Mouse (Mus musculus) CH12.LX (cell line): ENCODE results near the gene Lmntd2. TPM values are rescaled to one million over a fixed set of nuclear protein-coding genes. Genes with fewer than 3 reads are reported as not detected.

ENCODE experiments used
- DNase-seq: peaks from one replicate; pipeline ENCODE4 v3.0.0-alpha.2; 2013; ENCODE audit errors: extremely low read depth
- H3K27ac ChIP-seq: 2 replicates; pipeline ENCODE4 v1.5.1; 2012; ENCODE audit warnings: low read depth, mild to moderate bottlenecking, control low read depth, moderate library complexity; ENCODE audit not compliant: insufficient read depth
- H3K27me3 ChIP-seq: replicated peaks from 2 replicates; pipeline ENCODE3; 2012; ENCODE audit warnings: inconsistent platforms
- H3K36me3 ChIP-seq, 2 experiments: replicated peaks in 1 of 2; 2 replicates each; pipeline versions ENCODE3 to v1.6.1; 2012; ENCODE audit warnings: inconsistent platforms in 1 of 2, low read length in 1 of 2, mild to moderate bottlenecking in 1 of 2, mixed read lengths in 1 of 2, moderate library complexity in 1 of 2; ENCODE audit not compliant: control insufficient read depth in 1 of 2, insufficient read depth in 1 of 2
- H3K4me1 ChIP-seq, 2 experiments: 2 replicates each; pipeline ENCODE4 v1.6.1; 2012; ENCODE audit warnings: inconsistent platforms in 1 of 2, moderate library complexity in 1 of 2; ENCODE audit not compliant: insufficient read depth in 2 of 2, control insufficient read depth in 1 of 2
- H3K4me2 ChIP-seq: 2 replicates; pipeline ENCODE4 v1.6.1; 2012; ENCODE audit warnings: low read depth, mild to moderate bottlenecking, control low read depth; ENCODE audit not compliant: poor library complexity, insufficient read depth, severe bottlenecking
- H3K4me3 ChIP-seq, 3 experiments: fragments of 150-350 bp in 1 of 3; sonication (generic) in 1 of 3; replicated peaks in 1 of 3; 2 replicates each; pipeline versions ENCODE3 to v1.5.1; 2011 to 2012; ENCODE audit warnings: low read depth in 2 of 3, low read length in 2 of 3, mild to moderate bottlenecking in 2 of 3, moderate library complexity in 2 of 3, control low read depth in 1 of 3, improper control_type of control experiment in 1 of 3, inconsistent platforms in 1 of 3, mixed read lengths in 1 of 3; ENCODE audit not compliant: poor library complexity in 1 of 3
- H3K79me2 ChIP-seq: replicated peaks from 2 replicates; pipeline ENCODE4 v1.6.1; 2012; ENCODE audit warnings: mild to moderate bottlenecking, moderate library complexity; ENCODE audit not compliant: control insufficient read depth, poor library complexity, insufficient read depth, severe bottlenecking; ENCODE audit errors: extremely low read depth
- H3K9ac ChIP-seq: 2 replicates; pipeline ENCODE4 v1.6.1; 2012; ENCODE audit warnings: low read depth, mild to moderate bottlenecking, control low read depth, moderate library complexity; ENCODE audit not compliant: insufficient read depth
- H3K9me3 ChIP-seq: replicated peaks from 2 replicates; pipeline ENCODE3; 2012; ENCODE audit warnings: low read length, inconsistent platforms, mixed read lengths
- CHD1 ChIP-seq: IDR thresholded peaks from 2 replicates; pipeline ENCODE4 v1.6.1; 2012; ENCODE audit warnings: low read depth, low read length, improper control_type of control experiment, inconsistent platforms
- CHD2 ChIP-seq: IDR thresholded peaks from 2 replicates; pipeline ENCODE4 v1.6.1; 2011; ENCODE audit warnings: low read length, improper control_type of control experiment
- E2F4 ChIP-seq: IDR thresholded peaks from 2 replicates; pipeline ENCODE4 v1.6.1; 2011; ENCODE audit warnings: low read depth, low read length, improper control_type of control experiment; ENCODE audit not compliant: insufficient replicate concordance
- ELF1 ChIP-seq: IDR thresholded peaks from 2 replicates; pipeline ENCODE4 v1.6.1; 2014; ENCODE audit warnings: low read depth, mild to moderate bottlenecking, inconsistent platforms, low read length, improper control_type of control experiment
- EP300 ChIP-seq: IDR thresholded peaks from 2 replicates; pipeline ENCODE4 v1.6.1; 2011; ENCODE audit warnings: low read length, improper control_type of control experiment
- GABPA ChIP-seq: IDR thresholded peaks from 2 replicates; pipeline ENCODE4 v1.6.1; 2012; ENCODE audit warnings: low read depth, low read length, improper control_type of control experiment, inconsistent platforms; ENCODE audit not compliant: insufficient replicate concordance
- JUN ChIP-seq: IDR thresholded peaks from 2 replicates; pipeline ENCODE4 v1.6.1; 2011; ENCODE audit warnings: low read depth, mild to moderate bottlenecking, low read length, improper control_type of control experiment, moderate library complexity; ENCODE audit not compliant: insufficient read depth
- JUND ChIP-seq: conservative IDR thresholded peaks from 2 replicates; pipeline ENCODE4 v1.6.1; 2011; ENCODE audit warnings: low read depth, low read length, improper control_type of control experiment
- MAZ ChIP-seq: IDR thresholded peaks from 2 replicates; pipeline ENCODE4 v1.6.1; 2012; ENCODE audit warnings: low read depth, mild to moderate bottlenecking, inconsistent platforms, low read length, improper control_type of control experiment, moderate library complexity
- MYC ChIP-seq: IDR thresholded peaks from 2 replicates; pipeline ENCODE4 v1.6.1; 2011; ENCODE audit warnings: low read depth, mild to moderate bottlenecking, improper control_type of control experiment, low read length
- NRF1 ChIP-seq: IDR thresholded peaks from 2 replicates; pipeline ENCODE4 v1.6.1; 2014; ENCODE audit warnings: low read depth, mild to moderate bottlenecking, inconsistent platforms, low read length, improper control_type of control experiment, moderate library complexity
- RAD21 ChIP-seq: IDR thresholded peaks from 2 replicates; pipeline ENCODE4 v1.6.1; 2011; ENCODE audit warnings: low read depth, mild to moderate bottlenecking, low read length, improper control_type of control experiment, moderate library complexity
- RCOR1 ChIP-seq: conservative IDR thresholded peaks from 2 replicates; pipeline ENCODE4 v1.6.1; 2012; ENCODE audit warnings: low read depth, mild to moderate bottlenecking, inconsistent platforms, low read length, improper control_type of control experiment
- SMC3 ChIP-seq: IDR thresholded peaks from 2 replicates; pipeline ENCODE4 v1.6.1; 2011; ENCODE audit warnings: low read depth, low read length, improper control_type of control experiment
- TBP ChIP-seq: conservative IDR thresholded peaks from 2 replicates; pipeline ENCODE4 v1.6.1; 2011; ENCODE audit warnings: low read depth, low read length, improper control_type of control experiment
- TCF12 ChIP-seq: IDR thresholded peaks from 2 replicates; pipeline ENCODE4 v1.6.1; 2014; ENCODE audit warnings: low read depth, mild to moderate bottlenecking, inconsistent platforms, low read length, improper control_type of control experiment
- UBTF ChIP-seq: IDR thresholded peaks from 2 replicates; pipeline ENCODE4 v1.6.1; 2012; ENCODE audit warnings: low read depth, mild to moderate bottlenecking, inconsistent platforms, low read length, improper control_type of control experiment, moderate library complexity
- ZC3H11A ChIP-seq: IDR thresholded peaks from 2 replicates; pipeline ENCODE4 v1.6.1; 2012; ENCODE audit warnings: low read depth, mild to moderate bottlenecking, inconsistent platforms, low read length, improper control_type of control experiment
- ZKSCAN1 ChIP-seq: IDR thresholded peaks from 2 replicates; pipeline ENCODE4 v1.6.1; 2012; ENCODE audit warnings: low read depth, inconsistent platforms, low read length, improper control_type of control experiment, borderline replicate concordance
- ZMIZ1 ChIP-seq: IDR thresholded peaks from 2 replicates; pipeline ENCODE4 v1.6.1; 2012; ENCODE audit warnings: low read depth, mild to moderate bottlenecking, inconsistent platforms, low read length, improper control_type of control experiment
- dilution Hi-C: fragments of 300-500 bp; cut with MboI; formaldehyde crosslinking; loops from 2 replicates; pipeline ENCODE4 v1.14.3; 2020; ENCODE audit warnings: low sequenced_read_pairs; ENCODE audit not compliant: extremely low pct_unique_long_range_greater_than_20kb, extremely low pct_ligation_motif_present
- in situ Hi-C: fragments of 300-500 bp; cut with MboI; formaldehyde crosslinking; loops from 3 replicates; pipeline ENCODE4 v1.14.3; 2019; ENCODE audit warnings: low sequenced_read_pairs, low pct_ligation_motif_present, low pct_unique_long_range_greater_than_20kb, mixed read lengths
- polyA plus RNA-seq: library from polyadenylated mRNA; unstranded; fragments of >175 nt; gene quantifications from 2 replicates; pipeline ENCODE4 v1.2.1, GENCODE M21; 2012; ENCODE audit warnings: low read depth; ENCODE audit not compliant: insufficient read length
- total RNA-seq, 2 experiments: library from RNA; depleted of rRNA; stranded (reverse); fragments of 300-350 nt in 1 of 2; fragments of >200 nt in 1 of 2; gene quantifications; 2 replicates each; pipeline ENCODE4 v1.2.3; 2012 to 2014

Lmntd2 gene
- total and polyA plus RNA-seq, 3 experiments, result 0.89 to 1.1 (median 0.97) TPM

- dilution Hi-C loops, result no loop called here
- peak overlapping the region; percentile 40; the same call in 1 of the 2 replicates for H3K4me2 ChIP-seq
- H3K4me1 ChIP-seq, result peaks cover 27 to 49% of the 10 kb centered on the region in 2 experiments
- in situ Hi-C loops, result no loop called here
- peak overlapping the region in 1 of 3 experiments; percentile 29 for H3K4me3 ChIP-seq
- no peak for DNase-seq
- no peaks in the 10 kb centered on the region for H3K9me3 ChIP-seq
- H3K27me3 ChIP-seq, result no peaks in the 10 kb centered on the region
- H3K36me3 ChIP-seq, result peaks cover 46 to 73% of the 10 kb centered on the region in 2 experiments
- no peak overlapping the region; the same call in 1 of the 2 replicates for H3K9ac ChIP-seq
- no peak for TF ChIP-seq GABPA
- TF ChIP-seq RCOR1, result no peak
- TF ChIP-seq CHD2, result no peak
- TF ChIP-seq NRF1, result no peak
- no peak for TF ChIP-seq ZC3H11A
- TF ChIP-seq JUN, result no peak
- no peak for TF ChIP-seq RAD21
- TF ChIP-seq E2F4, result no peak
- no peak for TF ChIP-seq CHD1
- TF ChIP-seq EP300, result no peak
- TF ChIP-seq JUND, result no peak
- TF ChIP-seq MYC, result no peak
- TF ChIP-seq ELF1, result no peak
- TF ChIP-seq TCF12, result no peak
- no peak for TF ChIP-seq TBP
- TF ChIP-seq SMC3, result no peak
- TF ChIP-seq ZKSCAN1, result no peak
- no peak for TF ChIP-seq UBTF
- TF ChIP-seq ZMIZ1, result no peak
- TF ChIP-seq MAZ, result no peak
- peaks cover 11% of the 10 kb centered on the region for H3K79me2 ChIP-seq
- peak overlapping the region; percentile 94 for H3K27ac ChIP-seq
These were observed 49.5 kb downstream of the Lmntd2 start for GRCm38 (mm10) chr7:141164397-141164796.

Other genes starting within 250 kb of the Lmntd2 start
Only the 20 nearest of the 29 such genes appear.
- not detected in 2 replicates for gene Ifitm6, start 196.2 kb downstream of the Lmntd2 start, total RNA-seq (2012; rRNA removed)
- not detected in 2 replicates for gene Ifitm6, start 196.2 kb downstream of the Lmntd2 start, total RNA-seq (2014; rRNA removed)
- not detected in 2 replicates for gene Ifitm6, start 196.2 kb downstream of the Lmntd2 start, polyA plus RNA-seq
- not detected in 2 replicates for gene Gm17387, start 184.9 kb downstream of the Lmntd2 start, total RNA-seq (2012; rRNA removed)
- gene Gm17387, start 184.9 kb downstream of the Lmntd2 start, total RNA-seq (2014; rRNA removed), result not detected in 2 replicates
- gene Gm17387, start 184.9 kb downstream of the Lmntd2 start, polyA plus RNA-seq, result not detected in 2 replicates
- 11.2 and 13.1 TPM in 2 replicates for gene B4galnt4, start 153.0 kb downstream of the Lmntd2 start, total RNA-seq (2012; rRNA removed)
- gene B4galnt4, start 153.0 kb downstream of the Lmntd2 start, total RNA-seq (2014; rRNA removed), result 0.70 and 0.91 TPM in 2 replicates
- gene B4galnt4, start 153.0 kb downstream of the Lmntd2 start, polyA plus RNA-seq, result 2.9 TPM in 2 replicates
- gene Pkp3, start 135.9 kb downstream of the Lmntd2 start, total RNA-seq (2012; rRNA removed), result 52.8 and 63.1 TPM in 2 replicates
- gene Pkp3, start 135.9 kb downstream of the Lmntd2 start, total RNA-seq (2014; rRNA removed), result 23.9 and 25.3 TPM in 2 replicates
- gene Pkp3, start 135.9 kb downstream of the Lmntd2 start, polyA plus RNA-seq, result 37.8 and 38.0 TPM in 2 replicates
- gene Sigirr, start 113.5 kb downstream of the Lmntd2 start, total RNA-seq (2012; rRNA removed), result 12.9 and 19.2 TPM in 2 replicates
- gene Sigirr, start 113.5 kb downstream of the Lmntd2 start, total RNA-seq (2014; rRNA removed), result 13.2 and 15.6 TPM in 2 replicates
- 15.2 and 16.1 TPM in 2 replicates for gene Sigirr, start 113.5 kb downstream of the Lmntd2 start, polyA plus RNA-seq
- 0.04 TPM in 2 replicates for gene Ano9, start 96.3 kb downstream of the Lmntd2 start, total RNA-seq (2012; rRNA removed)
- not detected in 2 replicates for gene Ano9, start 96.3 kb downstream of the Lmntd2 start, total RNA-seq (2014; rRNA removed)
- not detected in 2 replicates for gene Ano9, start 96.3 kb downstream of the Lmntd2 start, polyA plus RNA-seq
- 10.6 and 12.0 TPM in 2 replicates for gene Ptdss2, start 91.7 kb downstream of the Lmntd2 start, total RNA-seq (2012; rRNA removed)
- 2.5 and 2.9 TPM in 2 replicates for gene Ptdss2, start 91.7 kb downstream of the Lmntd2 start, total RNA-seq (2014; rRNA removed)
- 22.9 and 33.5 TPM in 2 replicates for gene Ptdss2, start 91.7 kb downstream of the Lmntd2 start, polyA plus RNA-seq
- 133 and 137 TPM in 2 replicates for gene Rnh1, start 41.2 kb downstream of the Lmntd2 start, total RNA-seq (2012; rRNA removed)
- 84.7 and 91.0 TPM in 2 replicates for gene Rnh1, start 41.2 kb downstream of the Lmntd2 start, total RNA-seq (2014; rRNA removed)
- 95.5 and 103 TPM in 2 replicates for gene Rnh1, start 41.2 kb downstream of the Lmntd2 start, polyA plus RNA-seq
- gene Hras, start 20.1 kb downstream of the Lmntd2 start, total RNA-seq (2012; rRNA removed), result 82.0 and 106 TPM in 2 replicates
- gene Hras, start 20.1 kb downstream of the Lmntd2 start, total RNA-seq (2014; rRNA removed), result 43.6 and 48.9 TPM in 2 replicates
- 71.3 and 86.3 TPM in 2 replicates for gene Hras, start 20.1 kb downstream of the Lmntd2 start, polyA plus RNA-seq
- 0.92 and 0.93 TPM in 2 replicates for gene Lrrc56, start 19.9 kb downstream of the Lmntd2 start, total RNA-seq (2012; rRNA removed)
- gene Lrrc56, start 19.9 kb downstream of the Lmntd2 start, total RNA-seq (2014; rRNA removed), result 0.46 and 0.89 TPM in 2 replicates
- gene Lrrc56, start 19.9 kb downstream of the Lmntd2 start, polyA plus RNA-seq, result 1.0 and 1.4 TPM in 2 replicates
- 9.4 and 11.6 TPM in 2 replicates for gene Rassf7, start 1.8 kb upstream of the Lmntd2 start, total RNA-seq (2012; rRNA removed)
- gene Rassf7, start 1.8 kb upstream of the Lmntd2 start, total RNA-seq (2014; rRNA removed), result 6.7 and 8.1 TPM in 2 replicates
- 4.1 and 4.6 TPM in 2 replicates for gene Rassf7, start 1.8 kb upstream of the Lmntd2 start, polyA plus RNA-seq
- 51.7 and 52.5 TPM in 2 replicates for gene Phrf1, start 14.7 kb upstream of the Lmntd2 start, total RNA-seq (2012; rRNA removed)
- gene Phrf1, start 14.7 kb upstream of the Lmntd2 start, total RNA-seq (2014; rRNA removed), result 21.8 and 22.4 TPM in 2 replicates
- 59.2 and 67.0 TPM in 2 replicates for gene Phrf1, start 14.7 kb upstream of the Lmntd2 start, polyA plus RNA-seq
- 11.2 and 26.2 TPM in 2 replicates for gene Irf7, start 52.4 kb upstream of the Lmntd2 start, total RNA-seq (2012; rRNA removed)
- gene Irf7, start 52.4 kb upstream of the Lmntd2 start, total RNA-seq (2014; rRNA removed), result 10.1 and 10.5 TPM in 2 replicates
- 6.5 and 7.7 TPM in 2 replicates for gene Irf7, start 52.4 kb upstream of the Lmntd2 start, polyA plus RNA-seq
- gene Cdhr5, start 62.7 kb upstream of the Lmntd2 start, total RNA-seq (2012; rRNA removed), result 1.0 and 1.9 TPM in 2 replicates
- gene Cdhr5, start 62.7 kb upstream of the Lmntd2 start, total RNA-seq (2014; rRNA removed), result 0.31 and 0.35 TPM in 2 replicates
- gene Cdhr5, start 62.7 kb upstream of the Lmntd2 start, polyA plus RNA-seq, result 3.3 and 3.9 TPM in 2 replicates
- not detected in 2 replicates for gene Sct, start 65.1 kb upstream of the Lmntd2 start, total RNA-seq (2012; rRNA removed)
- not detected in 2 replicates for gene Sct, start 65.1 kb upstream of the Lmntd2 start, total RNA-seq (2014; rRNA removed)
- 0.49 TPM in 1 of 2 replicates, not detected in the other for gene Sct, start 65.1 kb upstream of the Lmntd2 start, polyA plus RNA-seq
- gene Drd4, start 77.9 kb upstream of the Lmntd2 start, total RNA-seq (2012; rRNA removed), result not detected in 2 replicates
- not detected in 2 replicates for gene Drd4, start 77.9 kb upstream of the Lmntd2 start, total RNA-seq (2014; rRNA removed)
- not detected in 2 replicates for gene Drd4, start 77.9 kb upstream of the Lmntd2 start, polyA plus RNA-seq
- gene Deaf1, start 113.6 kb upstream of the Lmntd2 start, total RNA-seq (2012; rRNA removed), result 10.0 and 10.7 TPM in 2 replicates
- gene Deaf1, start 113.6 kb upstream of the Lmntd2 start, total RNA-seq (2014; rRNA removed), result 3.5 and 5.7 TPM in 2 replicates
- 31.6 and 37.7 TPM in 2 replicates for gene Deaf1, start 113.6 kb upstream of the Lmntd2 start, polyA plus RNA-seq
- gene Tmem80, start 113.7 kb upstream of the Lmntd2 start, total RNA-seq (2012; rRNA removed), result 7.4 and 8.5 TPM in 2 replicates
- gene Tmem80, start 113.7 kb upstream of the Lmntd2 start, total RNA-seq (2014; rRNA removed), result 6.4 and 8.3 TPM in 2 replicates
- gene Tmem80, start 113.7 kb upstream of the Lmntd2 start, polyA plus RNA-seq, result 8.2 and 9.9 TPM in 2 replicates
- 0.50 and 1.1 TPM in 2 replicates for gene Eps8l2, start 124.8 kb upstream of the Lmntd2 start, total RNA-seq (2012; rRNA removed)
- gene Eps8l2, start 124.8 kb upstream of the Lmntd2 start, total RNA-seq (2014; rRNA removed), result not detected in 2 replicates
- gene Eps8l2, start 124.8 kb upstream of the Lmntd2 start, polyA plus RNA-seq, result 0.51 and 0.91 TPM in 2 replicates
- 188 and 205 TPM in 2 replicates for gene Taldo1, start 178.1 kb upstream of the Lmntd2 start, total RNA-seq (2012; rRNA removed)
- 228 and 237 TPM in 2 replicates for gene Taldo1, start 178.1 kb upstream of the Lmntd2 start, total RNA-seq (2014; rRNA removed)
- 124 and 129 TPM in 2 replicates for gene Taldo1, start 178.1 kb upstream of the Lmntd2 start, polyA plus RNA-seq